Mouse (Mus musculus): Measurements from ENCODE around the gene Nrip2. TPM values are rescaled to one million over a fixed set of nuclear protein-coding genes. Genes with fewer than 3 reads are reported as not detected.

Nrip2 gene
- total RNA-seq, 2 experiments from 2014 or later: 1.3 TPM

GRCm38 (mm10) chr6:128397574-128398261 is 1.4 kb upstream of the Nrip2 start:
- no peak for DNase-seq

- DNase-seq: peak in 1 of 2 experiments; percentile 20
These were observed 507 bp downstream of the Nrip2 start for GRCm38 (mm10) chr6:128399421-128400185.

GRCm38 (mm10) chr6:128404708-128405107 is 5.6 kb downstream of the Nrip2 start:
- no peak for DNase-seq

GRCm38 (mm10) chr6:128408544-128409125 is 9.5 kb downstream of the Nrip2 start:
- DNase-seq: no peak

- no peak for DNase-seq
These were observed 11.2 kb downstream of the Nrip2 start for GRCm38 (mm10) chr6:128410305-128410704.

- peak; percentile 59 to 94 for DNase-seq
These were observed 12.0 kb downstream of the Nrip2 start for GRCm38 (mm10) chr6:128411115-128411514.

- DNase-seq: no peak
These were observed 17.1 kb downstream of the Nrip2 start for GRCm38 (mm10) chr6:128416169-128416568.

- DNase-seq: no peak
These were observed 19.0 kb downstream of the Nrip2 start for GRCm38 (mm10) chr6:128418076-128418475.

- DNase-seq: no peak
These were observed 21.9 kb downstream of the Nrip2 start for GRCm38 (mm10) chr6:128421036-128421435.

GRCm38 (mm10) chr6:128421480-128421879 is 22.4 kb downstream of the Nrip2 start:
- DNase-seq: no peak

GRCm38 (mm10) chr6:128423496-128424268 is 24.6 kb downstream of the Nrip2 start:
- DNase-seq: no peak

GRCm38 (mm10) chr6:128424269-128425019 is 25.3 kb downstream of the Nrip2 start, which contains the start of gene Itfg2:
Gene Itfg2, minus strand, starts transcription at chr6:128424931.
- peak; percentile 97 to 99 for DNase-seq

- DNase-seq: no peak
These were observed 25.9 kb downstream of the Nrip2 start for GRCm38 (mm10) chr6:128425046-128425445.

GRCm38 (mm10) chr6:128427571-128427970 is 28.5 kb downstream of the Nrip2 start:
- no peak for DNase-seq

- DNase-seq: no peak
These were observed 30.2 kb downstream of the Nrip2 start for GRCm38 (mm10) chr6:128429300-128429699.

GRCm38 (mm10) chr6:128429826-128430225 is 30.7 kb downstream of the Nrip2 start:
- DNase-seq: no peak

- DNase-seq: peak; percentile 67 to 68
These were observed 33.3 kb downstream of the Nrip2 start for GRCm38 (mm10) chr6:128432356-128432915.

GRCm38 (mm10) chr6:128433566-128433965 is 34.5 kb downstream of the Nrip2 start:
- no peak for DNase-seq

- peak; percentile 91 to 92 for DNase-seq
These were observed 36.4 kb downstream of the Nrip2 start for GRCm38 (mm10) chr6:128435474-128435873.

- peak in 1 of 2 experiments; percentile 31 for DNase-seq
These were observed 37.4 kb downstream of the Nrip2 start for GRCm38 (mm10) chr6:128436356-128437005.

GRCm38 (mm10) chr6:128437288-128437687 is 38.2 kb downstream of the Nrip2 start:
- DNase-seq: no peak
